Mouse (Mus musculus): ENCODE measurements around the gene Zfyve21. TPM values are rescaled to one million over a fixed set of nuclear protein-coding genes. Genes with fewer than 3 reads are reported as not detected.

Gene Zfyve21
- polyA plus RNA-seq, 1 experiment from 2014 or later: 79.7 TPM

- Histone ChIP-seq H3K9me3 (ENCODE audit: control insufficient read depth, low read length) (no peaks in the 10 kb centered on the region), H3K27ac (replicated peaks; ENCODE audit: low read depth, low read length) (no peak overlapping the region), H3K4me2 (ENCODE audit: low read depth, severe bottlenecking) (no peak overlapping the region), H3K27me3 (ENCODE audit: control insufficient read depth, insufficient read depth, low read length) (no peaks in the 10 kb centered on the region), H3K9ac (ENCODE audit: low read length) (no peak overlapping the region), H3K4me3 (ENCODE audit: low read depth, low read length) (no peak overlapping the region), H3K36me3 (ENCODE audit: control insufficient read depth, insufficient read depth, low read length) (no peaks in the 10 kb centered on the region), H3K4me1 (ENCODE audit: control insufficient read depth, insufficient read depth, low read length) (no peaks in the 10 kb centered on the region)
- ATAC-seq (ENCODE audit: insufficient number of reproducible peaks, low FRiP score, low TSS enrichment, low read depth): no peak
- no peak for DNase-seq (ENCODE audit: low spot score)
- 71% methylated on average over 15 of the region's 15 CpGs for WGBS
Measured at GRCm38 (mm10) chr12:111842565-111843433, 28.8 kb downstream of the Zfyve21 start.

GRCm38 (mm10) chr12:111843470-111843869 is 29.5 kb downstream of the Zfyve21 start:
- H3K4me1 ChIP-seq (ENCODE audit: control insufficient read depth, insufficient read depth, low read length): no peaks in the 10 kb centered on the region
- DNase-seq (ENCODE audit: low spot score): no peak
- H3K4me2 ChIP-seq (ENCODE audit: low read depth, severe bottlenecking): no peak overlapping the region
- no peaks in the 10 kb centered on the region for H3K27me3 ChIP-seq (ENCODE audit: control insufficient read depth, insufficient read depth, low read length)
- H3K9me3 ChIP-seq (ENCODE audit: control insufficient read depth, low read length): no peaks in the 10 kb centered on the region
- ATAC-seq (ENCODE audit: insufficient number of reproducible peaks, low FRiP score, low TSS enrichment, low read depth): no peak
- no peak overlapping the region for H3K9ac ChIP-seq (ENCODE audit: low read length)
- 67% methylated on average over 2 of the region's 2 CpGs for WGBS
- H3K27ac ChIP-seq (replicated peaks; ENCODE audit: low read depth, low read length): no peak overlapping the region
- H3K4me3 ChIP-seq (ENCODE audit: low read depth, low read length): no peak overlapping the region
- H3K36me3 ChIP-seq (ENCODE audit: control insufficient read depth, insufficient read depth, low read length): no peaks in the 10 kb centered on the region

GRCm38 (mm10) chr12:111845953-111846352 is 32.0 kb downstream of the Zfyve21 start:
- no peak for ATAC-seq (ENCODE audit: insufficient number of reproducible peaks, low FRiP score, low TSS enrichment, low read depth)
- 87% methylated on average over 4 of the region's 4 CpGs for WGBS
- H3K9ac ChIP-seq (ENCODE audit: low read length): no peak overlapping the region

GRCm38 (mm10) chr12:111846815-111847214 is 32.8 kb downstream of the Zfyve21 start:
- ATAC-seq (ENCODE audit: insufficient number of reproducible peaks, low FRiP score, low TSS enrichment, low read depth) (no peak), DNase-seq (ENCODE audit: low spot score) (no peak)
- no peaks in the 10 kb centered on the region for H3K9me3 ChIP-seq (ENCODE audit: control insufficient read depth, low read length)
- no peaks in the 10 kb centered on the region for H3K4me1 ChIP-seq (ENCODE audit: control insufficient read depth, insufficient read depth, low read length)
- no peaks in the 10 kb centered on the region for H3K36me3 ChIP-seq (ENCODE audit: control insufficient read depth, insufficient read depth, low read length)
- no peak overlapping the region for H3K27ac ChIP-seq (replicated peaks; ENCODE audit: low read depth, low read length)
- H3K4me3 ChIP-seq (ENCODE audit: low read depth, low read length): no peak overlapping the region
- no peak overlapping the region for H3K4me2 ChIP-seq (ENCODE audit: low read depth, severe bottlenecking)
- no peaks in the 10 kb centered on the region for H3K27me3 ChIP-seq (ENCODE audit: control insufficient read depth, insufficient read depth, low read length)
- H3K9ac ChIP-seq (ENCODE audit: low read length): no peak overlapping the region
- WGBS: 84% methylated on average over 10 of the region's 10 CpGs

More at GRCm38 (mm10) chr12:111845953-111846352, 32.0 kb downstream of the Zfyve21 start:
- Histone ChIP-seq H3K27ac (replicated peaks; ENCODE audit: low read depth, low read length) (no peak overlapping the region), H3K4me1 (ENCODE audit: control insufficient read depth, insufficient read depth, low read length) (no peaks in the 10 kb centered on the region), H3K9me3 (ENCODE audit: control insufficient read depth, low read length) (no peaks in the 10 kb centered on the region), H3K27me3 (ENCODE audit: control insufficient read depth, insufficient read depth, low read length) (no peaks in the 10 kb centered on the region), H3K4me3 (ENCODE audit: low read depth, low read length) (no peak overlapping the region), H3K36me3 (ENCODE audit: control insufficient read depth, insufficient read depth, low read length) (no peaks in the 10 kb centered on the region), H3K4me2 (ENCODE audit: low read depth, severe bottlenecking) (no peak overlapping the region)
- no peak for DNase-seq (ENCODE audit: low spot score)

- H3K4me3 ChIP-seq (ENCODE audit: low read depth, low read length): no peak overlapping the region
- H3K9me3 ChIP-seq (ENCODE audit: control insufficient read depth, low read length): no peaks in the 10 kb centered on the region
- WGBS: 63% methylated on average over 9 of the region's 9 CpGs
- H3K27ac ChIP-seq (replicated peaks; ENCODE audit: low read depth, low read length): no peak overlapping the region
- H3K9ac ChIP-seq (ENCODE audit: low read length): no peak overlapping the region
- H3K36me3 ChIP-seq (ENCODE audit: control insufficient read depth, insufficient read depth, low read length): no peaks in the 10 kb centered on the region
- no peak for DNase-seq (ENCODE audit: low spot score)
- no peaks in the 10 kb centered on the region for H3K4me1 ChIP-seq (ENCODE audit: control insufficient read depth, insufficient read depth, low read length)
- ATAC-seq (ENCODE audit: insufficient number of reproducible peaks, low FRiP score, low TSS enrichment, low read depth): no peak
- no peak overlapping the region for H3K4me2 ChIP-seq (ENCODE audit: low read depth, severe bottlenecking)
- H3K27me3 ChIP-seq (ENCODE audit: control insufficient read depth, insufficient read depth, low read length): no peaks in the 10 kb centered on the region
Measured at GRCm38 (mm10) chr12:111848300-111848798, 34.4 kb downstream of the Zfyve21 start.

GRCm38 (mm10) chr12:111851235-111851634 is 37.3 kb downstream of the Zfyve21 start:
- H3K9ac ChIP-seq (ENCODE audit: low read length): no peak overlapping the region
- no peaks in the 10 kb centered on the region for H3K9me3 ChIP-seq (ENCODE audit: control insufficient read depth, low read length)
- no peak overlapping the region for H3K4me2 ChIP-seq (ENCODE audit: low read depth, severe bottlenecking)
- H3K27ac ChIP-seq (replicated peaks; ENCODE audit: low read depth, low read length): no peak overlapping the region
- no peaks in the 10 kb centered on the region for H3K4me1 ChIP-seq (ENCODE audit: control insufficient read depth, insufficient read depth, low read length)
- no peak overlapping the region for H3K4me3 ChIP-seq (ENCODE audit: low read depth, low read length)
- ATAC-seq (ENCODE audit: insufficient number of reproducible peaks, low FRiP score, low TSS enrichment, low read depth) (no peak), DNase-seq (ENCODE audit: low spot score) (no peak)
- WGBS: 48% methylated on average over 2 of the region's 2 CpGs
- no peaks in the 10 kb centered on the region for H3K36me3 ChIP-seq (ENCODE audit: control insufficient read depth, insufficient read depth, low read length)
- H3K27me3 ChIP-seq (ENCODE audit: control insufficient read depth, insufficient read depth, low read length): no peaks in the 10 kb centered on the region

- H3K9ac ChIP-seq (ENCODE audit: low read length): no peak overlapping the region
- no peaks in the 10 kb centered on the region for H3K4me1 ChIP-seq (ENCODE audit: control insufficient read depth, insufficient read depth, low read length)
- H3K27ac ChIP-seq (replicated peaks; ENCODE audit: low read depth, low read length): no peak overlapping the region
- H3K36me3 ChIP-seq (ENCODE audit: control insufficient read depth, insufficient read depth, low read length): no peaks in the 10 kb centered on the region
- no peaks in the 10 kb centered on the region for H3K9me3 ChIP-seq (ENCODE audit: control insufficient read depth, low read length)
- H3K4me3 ChIP-seq (ENCODE audit: low read depth, low read length): no peak overlapping the region
- no peaks in the 10 kb centered on the region for H3K27me3 ChIP-seq (ENCODE audit: control insufficient read depth, insufficient read depth, low read length)
- WGBS: 82% methylated on average over 5 of the region's 5 CpGs
- no peak overlapping the region for H3K4me2 ChIP-seq (ENCODE audit: low read depth, severe bottlenecking)
- DNase-seq (ENCODE audit: low spot score) (no peak), ATAC-seq (ENCODE audit: insufficient number of reproducible peaks, low FRiP score, low TSS enrichment, low read depth) (no peak)
Measured at GRCm38 (mm10) chr12:111851745-111852144, 37.8 kb downstream of the Zfyve21 start.

GRCm38 (mm10) chr12:111853011-111853436 is 39.1 kb downstream of the Zfyve21 start:
- ATAC-seq (ENCODE audit: insufficient number of reproducible peaks, low FRiP score, low TSS enrichment, low read depth) (no peak), DNase-seq (ENCODE audit: low spot score) (no peak)
- no peak overlapping the region for H3K4me2 ChIP-seq (ENCODE audit: low read depth, severe bottlenecking)
- 60% methylated on average over 10 of the region's 10 CpGs for WGBS
- no peak overlapping the region for H3K27ac ChIP-seq (replicated peaks; ENCODE audit: low read depth, low read length)
- H3K27me3 ChIP-seq (ENCODE audit: control insufficient read depth, insufficient read depth, low read length): no peaks in the 10 kb centered on the region
- no peaks in the 10 kb centered on the region for H3K36me3 ChIP-seq (ENCODE audit: control insufficient read depth, insufficient read depth, low read length)
- H3K4me3 ChIP-seq (ENCODE audit: low read depth, low read length): no peak overlapping the region
- H3K9me3 ChIP-seq (ENCODE audit: control insufficient read depth, low read length): no peaks in the 10 kb centered on the region
- no peaks in the 10 kb centered on the region for H3K4me1 ChIP-seq (ENCODE audit: control insufficient read depth, insufficient read depth, low read length)
- H3K9ac ChIP-seq (ENCODE audit: low read length): no peak overlapping the region
